Mouse (Mus musculus): ENCODE data around the gene Inhbe. TPM values are rescaled to one million over a fixed set of nuclear protein-coding genes. Genes with fewer than 3 reads are reported as not detected.
A peak's percentile ranks its signal among the peaks of the same experiment; 100 is the strongest.

The Inhbe gene
- polyA plus RNA-seq (2015; fragmentation: Nextera tagmentation; extraction: Ambion mirVana), result 0.07 TPM in 1 of 2 replicates, not detected in the other

DNA sequence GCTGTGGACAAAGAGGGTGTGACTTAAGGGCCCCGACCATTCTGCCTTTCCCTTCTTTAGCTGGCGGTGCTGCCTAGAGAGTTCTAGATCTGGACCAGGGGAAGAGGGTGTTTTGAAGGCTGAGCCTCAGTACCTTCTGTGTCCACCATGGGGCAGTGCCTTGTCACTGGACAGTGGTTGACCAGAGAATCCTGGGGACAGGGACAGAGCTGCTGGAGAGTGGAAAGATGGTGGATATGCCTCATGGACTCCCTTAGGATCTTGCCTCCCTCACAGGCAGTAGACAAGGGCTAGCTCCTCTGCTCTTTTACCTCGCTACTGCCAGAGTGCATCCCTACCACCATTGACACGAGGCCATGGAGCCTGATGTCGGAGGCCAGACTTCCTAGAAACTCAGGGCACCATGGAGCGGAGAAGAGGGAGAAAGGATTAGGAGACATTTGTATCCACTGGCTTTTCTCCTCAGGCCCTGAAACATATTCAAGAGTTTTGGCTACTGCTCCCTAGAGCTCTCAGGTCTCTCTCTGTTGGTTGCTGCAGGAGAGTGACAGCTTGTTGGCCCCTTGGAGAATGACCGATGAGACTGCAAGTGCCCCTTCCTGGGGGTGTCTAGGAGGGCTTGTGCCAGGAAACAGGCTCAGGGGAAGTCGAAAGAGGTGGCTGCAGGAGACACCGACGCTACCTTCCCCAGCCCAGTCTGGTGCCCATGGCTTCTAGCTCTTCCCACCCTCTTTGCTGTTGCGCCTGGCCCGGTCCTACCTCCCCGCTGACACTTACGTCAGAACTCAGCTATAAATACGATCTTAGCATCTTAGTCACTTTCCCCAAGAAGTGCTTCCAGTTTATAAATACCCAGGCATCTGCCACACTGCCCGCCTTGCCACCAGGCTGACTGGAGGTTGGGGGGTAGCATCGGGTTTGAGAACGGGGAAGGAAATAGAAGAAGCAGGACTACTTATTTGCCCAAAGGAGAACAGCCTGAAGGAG lies at the start of gene Inhbe:
Gene Inhbe, minus strand, starts transcription at position 503 of the 987 bp plus-strand sequence.
- 84% methylated on average over 18 of the region's 18 CpGs for WGBS
- no peaks in the 10 kb centered on the region for H3K9me3 ChIP-seq
- peaks cover 10% of the 10 kb centered on the region; the same call in 1 of the 2 replicates for H3K4me1 ChIP-seq
- no peak within 1 kb of the TSS for H3K4me3 ChIP-seq
- H3K27ac ChIP-seq, result no peak within 1 kb of the TSS
- no peak within 1 kb of the TSS for H3K9ac ChIP-seq
- no peak within 1 kb of the TSS for H3K4me2 ChIP-seq
- ATAC-seq (ENCODE audit: insufficient number of reproducible peaks, insufficient read depth, low FRiP score, low TSS enrichment, low read depth), result no peak
- H3K27me3 ChIP-seq, result 0 out of 2 replicates have a peak, but pooled peaks cover 4% of the 10 kb centered on the region
- H3K36me3 ChIP-seq, result no peaks in the 10 kb centered on the region

GRCm38 (mm10) chr10:127391774-127392173 lies 37.6 kb upstream of the Inhbe start:
- Histone ChIP-seq H3K27ac (no peak overlapping the region), H3K9ac (no peak overlapping the region), H3K4me3 (no peak overlapping the region), H3K4me2 (no peak overlapping the region), H3K27me3 (no peaks in the 10 kb centered on the region), H3K4me1 (no peaks in the 10 kb centered on the region), H3K9me3 (no peaks in the 10 kb centered on the region), H3K36me3 (peaks cover 34% of the 10 kb centered on the region)
- 77% methylated on average over 6 of the region's 6 CpGs for WGBS
- ATAC-seq (ENCODE audit: insufficient number of reproducible peaks, insufficient read depth, low FRiP score, low TSS enrichment, low read depth), result no peak

- Histone ChIP-seq H3K36me3 (peaks cover 6% of the 10 kb centered on the region; the same call in 1 of the 2 replicates), H3K27me3 (no peaks in the 10 kb centered on the region), H3K4me3 (peak overlapping the region; percentile 70), H3K9me3 (no peaks in the 10 kb centered on the region), H3K4me1 (peaks cover 18% of the 10 kb centered on the region), H3K4me2 (peak overlapping the region; percentile 66), H3K9ac (peak overlapping the region; percentile 85), H3K27ac (peak overlapping the region; percentile 95)
- no peak for ATAC-seq (ENCODE audit: insufficient number of reproducible peaks, insufficient read depth, low FRiP score, low TSS enrichment, low read depth)
- WGBS, result 46% methylated on average over 2 of the region's 2 CpGs
Measured at GRCm38 (mm10) chr10:127381743-127382134, 27.5 kb upstream of the Inhbe start.

DNA sequence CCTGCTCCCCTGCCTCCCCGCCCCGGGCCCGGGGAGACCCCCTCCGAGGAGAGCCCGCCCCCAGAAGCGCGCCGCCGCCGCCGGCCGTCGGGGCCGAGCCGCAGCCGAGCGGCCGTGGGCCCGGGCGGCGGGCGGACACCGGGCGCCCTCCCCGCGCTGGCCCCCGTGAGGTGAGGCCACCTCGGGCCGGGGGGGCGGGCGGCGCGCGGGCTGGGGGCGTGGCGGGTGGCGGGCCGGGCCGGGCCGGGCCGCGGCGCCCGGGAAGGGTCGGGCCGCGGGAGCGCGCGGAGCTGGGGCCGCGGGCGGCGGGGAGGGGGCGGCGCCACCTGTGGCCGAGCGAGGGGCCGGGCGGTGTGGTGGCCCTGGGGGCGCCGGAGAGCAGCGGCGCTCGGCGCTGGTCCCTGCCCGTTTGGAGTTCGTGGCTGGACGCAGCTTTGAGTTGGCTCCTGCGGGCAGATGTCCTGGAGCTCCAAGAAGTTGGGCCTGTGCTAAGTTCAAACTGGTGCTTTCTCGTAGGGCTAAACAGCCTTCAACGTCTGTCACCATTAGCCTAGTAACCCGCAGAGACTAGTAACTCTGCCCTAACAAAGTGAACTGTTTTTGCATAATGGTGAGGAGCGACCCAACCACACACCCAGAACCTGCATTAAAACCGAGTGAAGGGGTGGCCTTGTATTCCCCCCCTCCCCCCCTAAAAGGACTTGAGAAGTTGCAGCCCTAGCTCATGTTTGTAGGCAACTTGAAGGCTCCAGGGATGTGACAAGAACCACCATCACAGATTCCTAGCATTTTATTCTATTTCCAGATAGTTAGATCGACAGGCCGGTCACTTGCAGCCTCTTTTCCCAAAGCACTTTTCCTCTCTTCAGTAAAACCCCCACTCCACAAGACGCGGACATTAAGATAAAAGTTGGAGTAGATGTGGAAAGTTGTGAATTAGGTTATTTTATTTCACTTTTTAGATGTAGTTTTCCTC lies 26.8 kb upstream of the Inhbe start:
- H3K36me3 ChIP-seq, result peaks cover 6% of the 10 kb centered on the region; the same call in 1 of the 2 replicates
- H3K4me2 ChIP-seq, result peak overlapping the region; percentile 66
- H3K4me1 ChIP-seq, result peaks cover 18% of the 10 kb centered on the region
- H3K9me3 ChIP-seq, result no peaks in the 10 kb centered on the region
- 1% methylated on average over 52 of the region's 79 CpGs for WGBS
- ATAC-seq (ENCODE audit: insufficient number of reproducible peaks, insufficient read depth, low FRiP score, low TSS enrichment, low read depth), result peak; percentile 65
- peak overlapping the region; percentile 85 for H3K9ac ChIP-seq
- peak overlapping the region; percentile 70 for H3K4me3 ChIP-seq
- peak overlapping the region; percentile 95 for H3K27ac ChIP-seq
- no peaks in the 10 kb centered on the region for H3K27me3 ChIP-seq

GRCm38 (mm10) chr10:127380251-127380691 lies 26.1 kb upstream of the Inhbe start, which contains the start of gene R3hdm2:
Gene R3hdm2, plus strand, starts transcription at chr10:127380327.
- Histone ChIP-seq H3K27me3 (no peaks in the 10 kb centered on the region), H3K4me1 (peaks cover 18% of the 10 kb centered on the region), H3K9ac (peak within 1 kb of the TSS; percentile 85), H3K9me3 (no peaks in the 10 kb centered on the region), H3K36me3 (peaks cover 6% of the 10 kb centered on the region; the same call in 1 of the 2 replicates), H3K4me3 (peak within 1 kb of the TSS; percentile 70), H3K4me2 (peak within 1 kb of the TSS; percentile 66), H3K27ac (peak within 1 kb of the TSS; percentile 95)
- under 1% methylated on average over 40 of the region's 53 CpGs for whole genome bisulfite sequencing
- peak; percentile 96 for ATAC-seq (ENCODE audit: insufficient number of reproducible peaks, insufficient read depth, low FRiP score, low TSS enrichment, low read depth)

DNA sequence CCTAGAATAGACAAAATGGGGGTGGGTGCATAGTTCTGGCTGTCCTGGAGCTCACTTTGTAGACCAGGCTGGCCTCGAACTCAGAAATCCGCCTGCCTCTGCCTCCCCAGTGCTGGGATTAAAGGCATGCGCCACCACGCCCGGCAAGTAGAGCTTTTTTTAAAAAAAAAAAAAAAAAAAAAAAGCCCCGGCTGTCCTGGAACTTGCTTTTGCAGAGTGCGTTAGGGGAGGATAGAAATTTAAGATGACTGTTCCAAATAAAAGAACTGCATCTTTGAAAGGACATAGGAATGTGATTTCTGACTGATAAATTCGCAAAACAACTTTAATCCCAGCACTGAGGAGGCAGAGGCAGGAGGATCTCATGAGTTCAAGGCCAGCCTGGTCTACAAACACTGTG lies 25.4 kb upstream of the Inhbe start:
- no peaks in the 10 kb centered on the region for H3K27me3 ChIP-seq
- peak overlapping the region; percentile 70 for H3K4me3 ChIP-seq
- peak overlapping the region; percentile 85 for H3K9ac ChIP-seq
- peaks cover 6% of the 10 kb centered on the region; the same call in 1 of the 2 replicates for H3K36me3 ChIP-seq
- H3K27ac ChIP-seq, result peak overlapping the region; percentile 95
- H3K9me3 ChIP-seq, result no peaks in the 10 kb centered on the region
- peaks cover 18% of the 10 kb centered on the region for H3K4me1 ChIP-seq
- H3K4me2 ChIP-seq, result peak overlapping the region; percentile 66
- 84% methylated on average over 8 of the region's 8 CpGs for WGBS
- ATAC-seq (ENCODE audit: insufficient number of reproducible peaks, insufficient read depth, low FRiP score, low TSS enrichment, low read depth), result no peak

DNA sequence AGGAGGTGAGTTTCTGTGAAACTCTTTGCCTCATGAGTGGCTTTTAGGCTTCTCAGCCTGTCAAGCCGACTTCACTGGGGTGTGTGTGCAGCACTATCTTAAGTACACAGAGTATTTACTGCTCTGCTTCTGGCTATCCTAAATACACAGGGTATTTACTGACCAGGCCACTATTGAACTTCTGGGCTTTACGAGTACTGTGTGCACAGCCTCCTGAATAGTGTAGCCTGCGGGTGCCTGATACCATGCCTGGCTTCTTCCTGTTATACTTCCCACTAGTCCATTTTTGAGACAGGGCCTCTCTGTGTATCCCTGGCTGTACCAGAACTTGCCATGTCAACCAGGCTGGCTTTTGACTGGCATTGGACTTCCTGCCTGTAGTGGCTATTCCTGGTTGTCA lies 23.5 kb upstream of the Inhbe start:
- Histone ChIP-seq H3K9ac (no peak overlapping the region), H3K4me2 (no peak overlapping the region), H3K4me1 (peaks cover 9% of the 10 kb centered on the region), H3K27me3 (no peaks in the 10 kb centered on the region), H3K27ac (no peak overlapping the region), H3K4me3 (no peak overlapping the region), H3K9me3 (no peaks in the 10 kb centered on the region), H3K36me3 (no peaks in the 10 kb centered on the region)
- ATAC-seq (ENCODE audit: insufficient number of reproducible peaks, insufficient read depth, low FRiP score, low TSS enrichment, low read depth), result no peak
- 78% methylated on average over 3 of the region's 3 CpGs for WGBS

GRCm38 (mm10) chr10:127371023-127371422 lies 16.8 kb upstream of the Inhbe start:
- no peaks in the 10 kb centered on the region for H3K36me3 ChIP-seq
- H3K9me3 ChIP-seq, result no peaks in the 10 kb centered on the region
- H3K9ac ChIP-seq, result no peak overlapping the region
- H3K4me3 ChIP-seq, result no peak overlapping the region
- H3K27ac ChIP-seq, result no peak overlapping the region
- no peak for ATAC-seq (ENCODE audit: insufficient number of reproducible peaks, insufficient read depth, low FRiP score, low TSS enrichment, low read depth)
- WGBS, result 72% methylated on average over 2 of the region's 2 CpGs
- no peaks in the 10 kb centered on the region for H3K27me3 ChIP-seq
- no peak overlapping the region for H3K4me2 ChIP-seq
- no peaks in the 10 kb centered on the region for H3K4me1 ChIP-seq

GRCm38 (mm10) chr10:127369834-127370820 lies 15.9 kb upstream of the Inhbe start, which contains the start of gene Inhbc:
Gene Inhbc, minus strand, starts transcription at chr10:127370431.
- no peak within 1 kb of the TSS for H3K9ac ChIP-seq
- H3K4me2 ChIP-seq, result no peak within 1 kb of the TSS
- H3K27ac ChIP-seq, result no peak within 1 kb of the TSS
- 73% methylated on average over 22 of the region's 22 CpGs for WGBS
- no peaks in the 10 kb centered on the region for H3K4me1 ChIP-seq
- H3K36me3 ChIP-seq, result no peaks in the 10 kb centered on the region
- no peak within 1 kb of the TSS for H3K4me3 ChIP-seq
- H3K27me3 ChIP-seq, result no peaks in the 10 kb centered on the region
- no peak for ATAC-seq (ENCODE audit: insufficient number of reproducible peaks, insufficient read depth, low FRiP score, low TSS enrichment, low read depth)
- no peaks in the 10 kb centered on the region for H3K9me3 ChIP-seq

- Histone ChIP-seq H3K4me2 (no peak overlapping the region), H3K27ac (no peak overlapping the region), H3K27me3 (no peaks in the 10 kb centered on the region), H3K36me3 (no peaks in the 10 kb centered on the region), H3K4me1 (no peaks in the 10 kb centered on the region), H3K9ac (no peak overlapping the region), H3K4me3 (no peak overlapping the region), H3K9me3 (no peaks in the 10 kb centered on the region)
- 83% methylated on average over 2 of the region's 2 CpGs for WGBS
- no peak for ATAC-seq (ENCODE audit: insufficient number of reproducible peaks, insufficient read depth, low FRiP score, low TSS enrichment, low read depth)
Measured at GRCm38 (mm10) chr10:127368273-127368672, 14.1 kb upstream of the Inhbe start.
